Mouse (Mus musculus): ENCODE results near the gene Nbas. TPM values are rescaled to one million over a fixed set of nuclear protein-coding genes. Genes with fewer than 3 reads are reported as not detected.
A peak's percentile ranks its signal among the peaks of the same experiment; 100 is the strongest.

Nbas gene
- polyA plus RNA-seq, 1 experiment = 18.7 TPM

DNA sequence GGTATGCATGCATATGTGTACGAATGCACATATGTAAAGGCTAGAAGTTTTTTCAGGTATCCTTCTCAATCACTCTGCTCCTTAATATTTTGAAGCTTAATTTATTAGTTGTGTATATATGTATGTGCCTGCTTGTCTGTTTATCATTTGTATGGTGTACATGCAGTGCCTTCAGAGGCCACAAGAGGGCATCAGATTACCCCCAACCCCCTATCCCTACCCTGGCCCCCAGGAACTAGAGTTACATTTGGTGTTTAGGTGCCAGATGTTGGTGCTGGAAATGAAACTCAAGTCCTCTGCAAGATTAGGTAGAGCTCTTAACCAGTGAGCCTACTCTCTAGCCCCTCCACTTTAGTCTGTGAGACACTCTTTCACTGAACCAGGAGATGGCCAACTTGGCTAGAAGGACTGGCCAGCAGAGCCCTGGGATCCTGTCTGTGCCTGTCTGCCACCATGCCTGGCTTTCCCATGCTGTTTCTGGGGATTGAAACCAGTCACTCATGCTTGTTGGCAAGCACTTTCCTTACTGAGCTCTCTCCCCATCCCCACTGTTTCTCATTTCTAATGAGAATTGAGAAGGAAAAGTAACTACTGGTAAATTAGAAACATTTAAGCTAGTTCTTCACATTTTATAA lies 263.9 kb downstream of the Nbas start:
- DNase-seq (ENCODE audit: low read depth) = no peak

DNA sequence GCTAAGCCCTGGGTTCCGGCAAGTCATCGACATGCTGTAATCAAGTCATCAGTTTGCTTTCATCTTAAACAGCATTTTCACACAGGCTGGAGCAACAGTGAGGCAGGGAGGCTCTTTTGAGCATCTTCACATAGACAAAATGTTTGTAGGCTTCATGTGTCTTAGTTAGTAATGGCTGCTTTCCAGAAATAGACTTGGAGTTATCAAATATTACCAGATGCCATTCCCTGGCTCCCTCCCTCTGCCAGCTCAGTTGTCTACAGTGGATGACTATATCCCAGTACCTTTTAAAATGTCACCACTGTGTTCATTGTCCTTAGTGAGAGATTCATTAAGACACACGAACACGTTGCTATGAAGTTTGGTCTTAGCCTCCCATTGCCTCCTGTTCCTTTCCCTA lies 270.2 kb downstream of the Nbas start:
- no peak for DNase-seq (ENCODE audit: low read depth)

DNA sequence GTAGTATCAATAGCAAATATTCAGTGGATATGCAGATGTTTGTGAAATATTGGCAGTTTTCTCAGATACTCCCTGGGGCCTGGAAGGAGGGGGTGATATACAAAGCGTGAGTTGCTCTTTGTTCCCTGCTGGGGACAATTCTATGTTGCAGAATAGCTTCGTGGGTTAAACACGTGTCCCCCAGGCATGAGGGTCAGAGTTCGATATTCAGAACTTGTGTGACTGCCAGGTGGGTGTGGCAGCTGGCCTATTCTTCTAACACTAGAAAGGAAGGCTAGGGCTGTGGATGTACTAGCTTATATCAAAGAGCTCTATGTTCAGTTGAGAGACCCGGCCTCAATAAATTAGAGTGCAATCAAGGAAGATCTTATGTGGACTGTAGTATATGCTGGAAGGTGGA lies 274.9 kb downstream of the Nbas start:
- no peak for DNase-seq (ENCODE audit: low read depth)

DNA sequence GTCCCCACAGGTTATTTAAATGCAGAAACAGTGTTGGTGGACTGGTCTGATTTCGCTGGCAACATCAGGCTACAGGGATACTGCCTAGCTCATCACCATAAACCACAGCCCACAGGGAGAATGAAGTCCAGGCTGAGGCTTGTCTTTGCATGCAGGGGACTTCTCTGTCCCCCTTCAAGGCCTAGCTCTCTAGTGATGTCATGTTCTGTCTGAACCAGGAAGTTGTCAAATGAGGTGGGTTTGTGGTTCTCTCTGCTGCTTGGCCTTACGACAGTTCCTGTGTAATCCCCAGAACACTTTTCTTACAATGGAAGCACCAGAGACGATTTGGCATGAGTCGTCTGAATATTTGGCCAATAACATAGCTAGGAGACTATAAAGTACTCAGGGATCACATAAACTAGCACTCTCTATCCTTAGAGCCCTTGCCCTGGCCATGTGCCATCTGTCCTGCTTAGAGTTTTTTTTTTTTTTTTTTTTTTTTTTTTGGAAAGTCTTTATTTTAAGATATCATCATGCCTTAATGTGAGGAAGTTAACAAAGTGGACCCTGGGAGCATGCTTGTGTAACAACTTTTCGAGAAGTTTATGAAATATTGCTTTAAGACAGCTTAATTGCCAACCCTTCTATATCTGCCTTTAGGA lies 294.8 kb downstream of the Nbas start:
- no peak for DNase-seq (ENCODE audit: low read depth)

DNA sequence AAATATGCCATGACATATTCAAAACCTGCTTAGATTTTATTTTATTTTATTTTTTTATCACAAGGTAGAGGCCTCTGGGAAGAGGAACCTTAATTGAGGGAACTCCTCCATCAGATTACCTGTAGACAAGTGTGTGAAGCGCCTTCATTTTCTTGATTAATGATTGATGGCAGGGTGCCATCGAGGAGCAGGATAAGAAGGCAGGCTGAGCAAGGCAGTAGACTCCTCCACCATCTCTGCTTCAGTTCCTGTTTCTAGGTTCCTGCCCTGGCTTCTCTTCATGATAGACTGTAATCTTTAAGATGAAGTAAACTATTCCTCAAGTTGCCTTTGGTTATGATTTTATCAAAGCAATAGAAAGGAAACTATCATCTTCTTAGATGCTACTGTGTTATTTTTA lies 295.4 kb downstream of the Nbas start:
- DNase-seq (ENCODE audit: low read depth) = no peak

DNA sequence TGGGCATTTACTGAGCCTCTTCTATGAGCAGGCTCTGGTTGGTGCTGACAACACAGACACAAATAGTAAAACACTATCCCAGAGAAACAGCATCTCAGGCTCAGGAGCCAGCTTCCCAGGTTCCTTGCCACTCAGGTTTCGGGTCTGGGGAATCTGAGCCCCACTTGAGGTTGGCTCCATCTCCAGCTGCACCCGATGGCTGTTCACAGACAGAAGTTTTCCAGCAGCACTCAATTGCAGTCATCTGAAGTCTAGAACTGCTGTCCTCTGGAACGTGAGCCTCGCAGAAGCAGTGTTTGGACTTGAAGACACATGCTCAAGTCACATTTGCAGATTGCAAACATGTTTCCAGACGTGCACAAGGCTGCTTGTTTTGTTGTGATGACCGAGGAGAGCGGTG lies 297.5 kb downstream of the Nbas start:
- no peak for DNase-seq (ENCODE audit: low read depth)

DNA sequence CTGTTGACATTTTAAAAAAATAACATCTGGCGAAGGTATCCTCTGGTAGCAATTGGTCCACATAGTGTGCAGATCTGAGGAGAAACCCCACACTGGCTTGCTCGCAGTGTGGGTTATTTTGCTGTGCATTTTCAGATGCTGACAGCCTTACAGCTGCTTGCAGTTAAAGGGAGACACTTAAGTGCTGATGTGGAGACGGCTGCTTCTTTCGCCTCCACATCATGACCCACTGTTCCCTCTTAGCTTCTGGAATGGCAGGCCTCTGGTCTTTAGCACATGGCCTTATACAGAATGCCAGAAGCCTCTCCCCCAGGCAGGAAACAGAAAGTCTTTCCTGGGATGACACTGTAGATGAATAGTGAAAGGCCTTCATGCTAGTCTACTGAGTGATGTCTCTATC lies 306.2 kb downstream of the Nbas start:
- DNase-seq (ENCODE audit: low read depth) = no peak

DNA sequence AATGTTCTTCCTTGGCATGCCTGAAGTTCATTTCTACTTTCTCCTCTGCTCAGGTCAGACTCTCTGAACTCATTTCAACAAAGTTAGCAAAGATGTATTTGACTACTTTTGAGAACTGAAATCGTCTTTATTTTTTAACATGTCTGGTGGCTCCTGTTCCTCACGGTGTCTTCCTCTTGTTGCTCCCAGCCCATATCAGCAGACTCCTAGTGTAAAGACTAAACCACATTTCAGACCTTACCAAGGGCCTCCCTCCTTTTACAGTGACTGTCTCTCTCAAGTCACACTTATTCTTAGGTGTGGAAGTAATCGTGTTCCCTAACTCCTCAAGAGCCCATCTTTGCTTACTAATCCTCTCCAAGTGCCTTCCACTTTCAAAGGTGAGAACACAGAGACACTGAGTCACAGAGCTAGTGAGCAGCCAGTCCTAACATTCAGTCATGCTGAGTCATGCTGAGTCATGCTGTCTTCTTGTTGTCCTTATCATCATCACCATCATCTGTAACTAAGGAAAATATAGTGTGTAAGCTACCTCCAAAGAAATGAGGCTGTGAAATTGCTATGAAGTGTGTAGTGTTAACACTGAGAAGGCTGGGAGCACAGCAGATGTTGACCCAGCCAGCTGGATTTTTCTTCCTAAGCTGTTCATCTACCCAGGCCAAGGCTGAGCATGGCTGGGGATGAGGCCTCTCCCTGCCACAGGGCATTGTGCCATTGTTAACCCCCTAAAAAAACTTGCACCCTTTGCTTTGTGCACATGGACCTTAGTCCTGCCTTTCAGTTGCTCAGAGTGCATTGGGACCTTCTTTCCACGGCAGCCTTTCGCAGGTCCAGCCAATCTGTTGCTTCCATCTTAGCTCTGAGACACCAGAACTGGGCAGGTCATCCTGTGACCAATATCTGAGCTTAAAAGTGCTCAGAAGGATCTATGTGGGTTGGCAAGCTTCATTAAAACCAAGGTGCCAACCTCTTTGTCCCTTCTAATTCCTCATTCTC lies 307.0 kb downstream of the Nbas start:
- DNase-seq (ENCODE audit: low read depth) = no peak

DNA sequence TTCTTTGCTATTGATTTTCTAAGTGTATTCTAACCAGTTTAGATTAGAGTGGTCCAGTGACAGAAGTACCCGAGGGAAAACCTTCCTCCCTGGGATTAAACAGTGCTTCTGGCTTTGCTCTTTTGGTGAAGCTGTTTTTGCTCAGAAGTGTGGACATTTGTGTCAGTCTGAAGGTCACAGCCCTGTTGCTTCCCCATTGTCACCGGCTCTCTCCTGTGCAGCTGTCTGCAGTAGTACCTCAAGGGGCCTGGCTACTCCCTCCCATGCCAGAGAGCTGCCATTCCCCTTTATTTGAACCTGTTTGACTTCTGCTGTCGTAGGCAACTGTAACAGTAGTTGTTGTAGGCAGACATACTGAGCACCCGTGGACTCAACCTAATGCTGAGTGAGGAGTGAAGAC lies 307.8 kb downstream of the Nbas start:
- no peak for DNase-seq (ENCODE audit: low read depth)

DNA sequence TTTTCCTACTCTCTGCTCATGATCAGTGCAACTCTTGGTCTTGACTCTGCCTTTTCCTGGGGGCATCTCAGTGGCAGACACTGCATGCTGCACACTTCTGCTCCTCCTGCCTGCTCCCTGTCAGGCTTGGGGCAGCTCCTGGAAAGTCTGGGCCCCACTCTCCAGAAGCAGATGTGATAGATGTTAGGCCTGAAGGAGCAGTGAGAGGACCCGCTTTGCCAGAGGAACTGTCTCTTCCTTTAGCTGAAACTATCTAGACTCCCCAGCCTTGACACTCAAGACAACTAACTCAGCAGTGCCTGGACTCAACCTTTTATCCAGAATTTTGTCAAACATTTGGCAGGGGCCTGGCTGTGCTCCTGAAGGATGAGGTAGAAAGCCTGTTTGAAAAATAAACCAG lies 311.9 kb downstream of the Nbas start:
- no peak for DNase-seq (ENCODE audit: low read depth)

DNA sequence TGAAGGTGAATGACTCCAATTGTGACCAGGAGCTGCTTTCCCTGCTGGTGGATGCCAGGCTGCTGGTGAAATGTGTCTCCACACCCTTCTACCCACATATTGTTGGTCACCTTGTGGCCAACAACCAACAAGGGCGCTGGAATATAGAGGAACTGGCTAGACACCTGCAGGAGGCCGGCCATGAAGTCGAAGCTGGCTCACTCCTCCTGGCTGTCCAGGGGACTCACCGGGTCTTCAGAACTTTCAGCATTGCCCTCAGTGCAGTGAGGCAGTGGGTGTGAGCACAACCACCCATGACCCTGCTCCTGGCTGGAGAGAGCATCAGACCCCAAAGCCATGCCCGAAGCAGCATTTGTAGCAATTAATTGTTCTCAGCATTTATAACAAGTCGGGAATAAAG lies 314.5 kb downstream of the Nbas start:
- DNase-seq (ENCODE audit: low read depth) = no peak

DNA sequence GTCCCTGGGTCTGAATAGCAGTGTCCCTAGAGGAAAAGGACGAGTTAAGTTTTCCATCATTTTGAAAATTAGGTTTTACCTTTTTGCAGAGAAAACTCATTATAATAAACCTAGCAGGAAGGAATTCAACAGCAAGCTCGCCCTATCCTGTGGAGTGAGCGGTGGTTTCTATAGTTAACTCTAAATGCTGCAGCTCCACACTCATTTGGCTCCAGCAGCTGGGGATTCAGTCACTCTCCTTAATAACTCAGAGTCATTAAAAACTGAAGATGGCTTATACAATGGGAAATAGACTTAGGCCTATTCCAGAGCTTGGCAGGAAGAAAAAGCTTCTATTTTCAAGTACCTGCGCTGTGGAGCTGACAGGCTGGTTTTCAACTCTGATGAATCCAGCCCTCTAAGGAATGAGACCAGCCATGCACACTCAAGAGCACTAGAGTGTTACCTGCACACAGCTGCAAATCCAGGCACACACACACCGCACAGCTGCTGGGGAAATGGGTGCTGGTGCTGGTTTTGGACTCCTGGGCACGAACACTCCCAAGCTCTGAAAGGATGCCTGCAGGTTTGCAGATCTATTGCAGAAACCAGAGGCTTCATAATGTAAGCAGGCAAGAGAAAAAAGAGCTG lies 316.7 kb downstream of the Nbas start:
- no peak for DNase-seq (ENCODE audit: low read depth)

DNA sequence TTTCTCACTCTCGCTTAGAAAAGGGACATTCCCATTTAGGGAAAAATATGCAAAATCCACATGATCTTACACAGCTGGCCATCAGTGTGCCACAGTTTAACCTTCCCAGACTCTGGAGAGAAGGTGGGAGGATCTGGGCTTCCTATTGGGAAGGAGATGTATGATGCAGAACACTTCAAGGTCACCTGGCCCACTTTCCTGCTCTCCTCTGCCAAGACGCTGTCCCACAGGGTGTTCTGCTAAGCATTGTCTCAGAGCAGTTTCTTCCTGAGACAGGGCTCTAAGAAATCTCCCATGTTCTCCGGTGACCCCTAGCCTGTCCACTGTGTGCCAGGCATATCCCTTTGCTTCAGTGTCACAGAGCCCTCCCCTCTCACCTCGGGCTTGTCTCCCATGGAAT lies 318.7 kb downstream of the Nbas start:
- DNase-seq (ENCODE audit: low read depth) = no peak

DNA sequence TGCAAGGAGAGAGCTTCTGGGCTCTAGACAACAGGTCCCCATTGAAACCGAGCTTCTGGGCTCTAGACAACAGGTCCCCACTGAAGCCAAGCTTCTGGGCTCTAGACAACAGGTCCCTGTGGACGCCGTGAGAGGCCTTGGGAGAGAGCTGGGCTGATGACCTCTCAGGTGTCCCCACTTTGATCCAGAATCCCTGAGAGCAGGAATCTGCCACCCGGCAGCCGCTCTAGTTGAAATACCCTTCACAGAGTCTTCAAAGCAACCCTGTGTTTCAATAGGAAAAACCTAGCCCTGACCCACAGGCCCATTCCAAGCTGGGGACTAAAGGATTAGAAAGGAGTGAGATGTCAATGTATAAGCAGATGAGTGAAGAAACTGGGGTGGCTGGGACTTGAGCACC lies 320.1 kb downstream of the Nbas start:
- DNase-seq (ENCODE audit: low read depth) = no peak

DNA sequence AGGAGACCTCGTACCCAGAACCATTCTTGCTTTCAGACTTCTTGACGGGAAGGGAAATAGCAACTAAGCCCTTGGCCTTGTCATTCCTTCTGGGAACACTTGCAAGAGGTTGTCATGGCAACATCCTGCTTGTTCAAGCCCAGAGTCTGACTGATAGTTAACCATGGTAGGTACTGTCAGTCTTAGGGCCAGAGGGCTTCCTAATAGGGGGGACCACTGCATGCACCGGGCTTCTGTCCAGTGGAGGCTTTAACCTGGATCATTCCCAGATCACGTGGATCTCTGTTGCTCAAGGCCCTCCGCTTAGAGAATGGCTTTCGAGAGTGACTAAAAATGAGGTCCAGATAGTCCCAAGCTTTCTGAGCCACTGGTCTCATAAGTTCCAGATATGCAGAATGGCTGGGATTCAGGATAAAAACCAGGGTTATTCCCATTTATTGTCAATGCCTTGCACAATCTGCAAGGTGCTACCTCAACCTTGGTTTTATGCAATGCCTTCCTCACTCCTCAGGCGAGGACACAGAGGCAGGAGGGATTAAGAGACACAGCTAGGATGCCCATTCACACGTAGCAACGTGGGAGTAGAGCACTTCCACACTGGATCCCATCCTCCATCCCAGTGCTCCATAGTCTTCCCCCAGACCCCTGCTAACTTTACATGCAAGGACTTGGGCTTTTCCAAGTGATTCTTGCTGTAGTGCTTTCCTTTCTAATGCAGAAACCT lies 326.0 kb downstream of the Nbas start:
- DNase-seq (ENCODE audit: low read depth) = no peak

DNA sequence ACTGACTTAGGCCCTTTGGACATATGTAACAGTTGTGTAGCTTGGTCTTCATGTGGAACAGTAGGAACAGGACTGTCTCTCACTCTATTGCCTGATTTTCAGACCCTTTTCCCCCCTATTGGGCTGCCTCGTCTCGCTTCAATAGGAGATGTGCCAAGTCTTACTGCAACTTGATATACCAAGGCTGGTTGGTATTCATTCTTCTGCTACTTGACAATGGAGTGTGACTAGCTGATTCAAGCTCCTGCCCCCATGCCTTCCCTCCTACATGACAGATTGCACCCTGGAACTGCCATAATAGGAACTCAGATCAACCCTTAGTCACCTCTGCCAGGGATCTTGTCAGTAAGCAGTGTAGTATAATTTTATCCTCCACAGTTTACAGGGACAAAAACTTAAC lies 328.1 kb downstream of the Nbas start:
- DNase-seq (ENCODE audit: low read depth) = no peak

DNA sequence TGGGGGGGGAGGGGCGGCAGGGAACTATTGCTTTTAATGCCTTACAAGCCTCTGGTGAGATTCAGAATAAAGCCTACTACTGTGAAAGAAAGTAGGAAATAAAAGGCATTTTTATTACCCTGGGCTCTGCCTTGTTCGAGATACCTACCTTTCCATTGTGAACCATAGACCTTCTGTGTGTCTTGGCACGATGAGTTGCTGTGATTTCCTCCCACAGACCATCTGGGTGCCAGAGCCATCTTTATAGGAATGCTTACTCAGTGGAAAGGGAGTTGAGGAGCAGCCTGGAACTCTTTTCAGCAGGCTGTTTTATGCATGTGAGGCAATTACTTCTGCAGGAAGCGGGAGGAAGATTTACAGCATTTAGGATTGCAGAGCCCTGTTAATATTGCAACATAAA lies 329.6 kb downstream of the Nbas start:
- DNase-seq (ENCODE audit: low read depth) = peak; percentile 94

DNA sequence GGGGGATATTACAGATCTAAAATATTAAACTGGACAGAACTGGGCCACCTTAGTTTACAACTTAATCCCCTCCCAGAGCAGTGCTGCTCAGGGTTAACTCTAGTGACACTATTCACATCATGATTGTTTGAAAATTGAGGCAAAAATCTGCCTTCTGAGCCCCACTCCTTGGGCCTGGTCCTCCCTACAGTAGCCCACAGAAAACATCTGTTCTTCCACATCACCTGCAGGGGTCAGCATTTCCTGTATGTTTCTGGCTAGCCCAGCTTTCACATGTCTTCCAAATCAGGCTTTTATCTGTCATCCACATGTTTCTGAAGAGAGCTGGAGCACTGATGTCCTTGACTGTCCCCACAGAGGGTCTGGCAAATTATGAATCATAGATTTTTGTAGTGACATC lies 333.5 kb downstream of the Nbas start:
- DNase-seq (ENCODE audit: low read depth) = no peak

DNA sequence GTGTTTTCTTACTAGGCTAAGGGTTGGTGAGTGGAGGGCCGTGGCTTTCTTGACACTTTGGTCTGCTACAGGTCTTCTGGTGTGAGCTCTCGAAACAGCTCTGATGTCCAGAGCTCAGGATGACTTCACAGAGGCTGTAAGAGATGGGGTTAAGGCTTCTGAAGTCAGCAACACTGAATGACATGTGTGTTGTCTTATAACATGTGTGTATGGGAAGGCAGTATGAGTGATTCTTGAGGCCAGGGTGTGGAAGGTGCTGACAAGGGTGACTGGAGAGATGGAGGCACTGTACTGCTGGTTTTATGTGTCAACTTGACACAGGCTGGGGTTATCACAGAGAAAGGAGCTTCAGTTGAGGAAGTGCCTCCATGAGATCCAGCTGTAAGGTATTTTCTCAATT lies 338.1 kb downstream of the Nbas start:
- no peak for DNase-seq (ENCODE audit: low read depth)

DNA sequence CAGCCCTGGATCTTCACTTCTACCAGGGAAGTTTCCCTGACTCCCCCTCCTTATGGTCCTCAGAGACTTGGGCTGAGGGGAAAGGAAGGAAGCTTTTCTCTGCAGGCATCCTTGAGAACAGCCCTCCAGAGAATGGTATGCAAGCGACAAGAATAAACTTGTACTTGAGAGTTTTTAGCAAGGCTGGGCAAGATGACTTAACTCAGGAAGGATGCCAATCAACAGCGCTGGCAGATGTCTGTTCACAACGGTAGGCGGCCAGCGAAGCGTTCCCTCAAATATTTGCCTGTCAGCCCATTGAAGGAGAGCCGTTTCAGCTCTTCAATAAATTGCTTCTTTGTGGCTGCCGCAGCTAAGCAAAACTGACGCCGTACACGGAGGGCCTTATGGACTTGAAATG lies 340.1 kb downstream of the Nbas start:
- DNase-seq (ENCODE audit: low read depth) = no peak

DNA sequence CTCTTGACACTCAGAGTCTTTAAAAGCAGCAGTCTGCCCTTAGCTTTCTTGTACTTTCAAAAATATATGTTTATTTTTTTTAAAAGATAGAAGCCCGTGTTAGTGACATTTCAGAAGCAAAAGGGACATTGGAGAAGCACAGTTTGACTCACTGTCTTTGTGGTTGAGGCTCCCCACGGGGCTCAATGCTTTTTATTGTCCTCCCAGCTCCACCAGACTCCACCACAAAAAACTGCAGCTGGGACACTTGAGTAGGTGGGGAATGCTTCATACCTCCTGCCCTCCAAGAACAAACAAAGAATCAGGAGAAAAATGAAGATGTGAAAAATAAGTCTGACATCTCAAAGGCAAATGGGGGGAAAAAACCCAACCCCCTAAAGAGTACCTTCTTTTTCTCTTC lies 344.1 kb downstream of the Nbas start:
- no peak for DNase-seq (ENCODE audit: low read depth)

DNA sequence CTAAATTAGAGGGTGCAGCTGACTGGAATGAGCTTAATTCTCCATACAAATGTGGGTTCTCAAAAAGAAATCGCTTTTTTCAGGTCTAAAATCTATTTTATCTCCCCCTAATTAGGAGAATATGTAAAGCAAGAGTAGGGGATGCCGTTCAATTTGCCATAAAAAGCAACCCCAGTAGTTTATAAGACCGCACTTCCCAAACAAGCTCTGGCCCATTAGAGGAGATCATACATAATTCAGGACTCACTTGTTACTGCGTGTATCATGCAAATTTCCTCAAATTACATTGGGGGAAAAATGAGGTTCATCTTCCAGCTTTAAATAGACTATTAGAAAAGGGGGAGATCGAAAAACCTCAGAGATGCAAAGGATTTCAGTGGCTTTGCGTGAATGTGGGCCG lies 346.7 kb downstream of the Nbas start:
- no peak for DNase-seq (ENCODE audit: low read depth)

Data from gonadal fat pad, adult 2 months (tissue).